Mouse (Mus musculus): ENCODE data around the gene Gpld1.

GRCm38 (mm10) chr13:25019793-25020539 is 77.0 kb downstream of the Gpld1 start, which contains the start of gene Mrs2:
- TF ChIP-seq CTCF (IDR thresholded peaks at IDR 0.05) (no peak), EP300 (IDR thresholded peaks at IDR 0.05) (no peak)

All from lung, postnatal 0 days (tissue).